Mouse (Mus musculus) ES-E14 (cell line): Measurements from ENCODE around the gene Cdc16.

Experiments used
- CHD2 ChIP-seq: IDR thresholded peaks from 2 replicates; pipeline ENCODE4 v1.6.1; 2014; ENCODE audit warnings: mild to moderate bottlenecking, low read depth, low read length, inconsistent platforms
- MAFK ChIP-seq: IDR thresholded peaks from 2 replicates; pipeline ENCODE4 v1.6.1; 2014; ENCODE audit warnings: mild to moderate bottlenecking, low read depth, low read length, inconsistent platforms; ENCODE audit not compliant: insufficient read depth
- ZC3H11A ChIP-seq: IDR thresholded peaks from 2 replicates; pipeline ENCODE4 v1.6.1; 2012; ENCODE audit warnings: low read depth, mild to moderate bottlenecking, inconsistent platforms, low read length, borderline replicate concordance
- ZNF384 ChIP-seq: IDR thresholded peaks from 2 replicates; pipeline ENCODE4 v1.6.1; 2012; ENCODE audit warnings: low read depth, low read length, inconsistent platforms

DNA sequence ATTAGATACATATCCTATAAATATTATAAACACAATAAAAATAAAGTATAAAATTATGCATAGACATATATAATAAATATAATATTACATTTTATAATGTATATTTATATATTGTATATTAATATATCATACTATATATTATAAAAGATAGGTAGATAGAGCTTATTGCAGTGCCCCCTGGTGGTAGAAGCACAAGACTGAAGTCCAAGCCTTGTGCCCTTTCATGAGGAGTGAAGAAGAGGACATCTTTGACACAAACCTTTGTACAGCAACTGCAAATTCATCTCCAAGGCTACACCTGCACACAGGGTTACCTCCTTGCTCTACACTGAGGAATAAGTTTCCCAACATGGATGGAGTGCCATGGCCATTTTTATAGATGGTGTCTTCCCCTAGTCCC is 31.8 kb upstream of the Cdc16 start:
- no peak for TF ChIP-seq MAFK
- no peak for TF ChIP-seq ZNF384
- TF ChIP-seq CHD2: no peak
- TF ChIP-seq ZC3H11A: no peak
